ENCODE assay signal across 8 mouse cellular contexts in genomic region chr11:87404111-87404853, GRCm38 (mm10). TPM values are rescaled to one million over a fixed set of nuclear protein-coding genes. Genes with fewer than 3 reads are reported as not detected.
DNase-seq lines count a peak whose midpoint lies in the region; ATAC-seq and TF ChIP-seq lines count a peak whose summit lies in the region.

No protein-coding gene starts in this region.

- no peaks in the 10 kb centered on the region for H3K36me3 ChIP-seq in hindbrain, postnatal 0 days (ENCODE audit: insufficient read depth, low read length)

- H3K9ac ChIP-seq in hindbrain, postnatal 0 days (replicated peaks; ENCODE audit: low read length), result peak overlapping the region; percentile 73

- H3K4me2 ChIP-seq in hindbrain, postnatal 0 days (ENCODE audit: low read depth, low read length), result peak overlapping the region; percentile 63

- 2% methylated on average over 58 of the region's 58 CpGs for WGBS in hindbrain, postnatal 0 days

- peak overlapping the region; percentile 69 for H3K4me3 ChIP-seq in hindbrain, postnatal 0 days (ENCODE audit: low read length)
- H3K4me3 ChIP-seq in left cerebral cortex, adult 2 months, result peak overlapping the region; percentile 65

- no peaks in the 10 kb centered on the region for H3K9me3 ChIP-seq in hindbrain, postnatal 0 days (ENCODE audit: low read length)

- TF ChIP-seq CTCF in hindbrain, postnatal 0 days (IDR thresholded peaks at IDR 0.05; ENCODE audit: low read depth), result peak; percentile 32
- TF ChIP-seq CTCF in left cerebral cortex, adult 2 months (IDR thresholded peaks at IDR 0.05), result no peak; the same call in 1 of the 2 replicates

- DNase-seq in T-cell, adult 2 months (ENCODE audit: low spot score), result peak; percentile 99
- DNase-seq in cerebellum, postnatal 36 days, result peak; percentile 95 to 98
- peak; percentile 95 for DNase-seq in gastrocnemius, adult 18-20 months (ENCODE audit: low spot score)
- peak; percentile 98 for DNase-seq in hindbrain, postnatal 0 days (ENCODE audit: low spot score)
- DNase-seq in left cerebral cortex, adult 2 months (ENCODE audit: extremely low spot score in 1 of 2, low spot score in 2 of 2), result peak; percentile 95 to 98
- DNase-seq in right cerebral cortex, adult 2 months (ENCODE audit: low spot score in 2 of 2), result peak; percentile 93 to 96
- DNase-seq in urinary bladder, postnatal 14 days (ENCODE audit: low spot score), result peak; percentile 96

- H3K27me3 ChIP-seq in hindbrain, postnatal 0 days (ENCODE audit: insufficient read depth, low read length), result no peaks in the 10 kb centered on the region

- H3K4me1 ChIP-seq in hindbrain, postnatal 0 days (ENCODE audit: insufficient read depth, low read length), result no peaks in the 10 kb centered on the region

- intact Hi-C loops in left cerebral cortex, adult 2 months (cut with DNase I), result no loop called here

- H3K27ac ChIP-seq in hindbrain, postnatal 0 days, result peak overlapping the region; percentile 88
- H3K27ac ChIP-seq in left cerebral cortex, adult 2 months, result peak overlapping the region; percentile 96

- ATAC-seq in hindbrain, postnatal 0 days, result peak; percentile 99
- peak; percentile 99 for ATAC-seq in megakaryocyte, adult 5-6 weeks (ENCODE audit: poor library complexity, severe bottlenecking)

RNA-seq across cellular contexts. Expression of gene Rad51c, which starts 0.5 kb away (rescaled TPM):
- under 1 TPM; 0.17 to 0.18 TPM for total RNA-seq in gastrocnemius, adult 18-20 months (2021)
- 3.5 and 3.7 TPM in 2 replicates for total RNA-seq in hindbrain, postnatal 0 days (2014; rRNA removed)
- polyA plus RNA-seq in hindbrain, postnatal 0 days (2015; fragmentation: Nextera tagmentation; extraction: Ambion mirVana), result 2.0 and 4.2 TPM in 2 replicates
- 1 to 10 TPM; 3.1 to 4.4 TPM for total RNA-seq in left cerebral cortex, adult 2 months (2021)
- 4.6 and 4.8 TPM in 2 replicates for total RNA-seq in megakaryocyte, adult 5-6 weeks (2015)
- total RNA-seq in megakaryocyte, adult 5-6 weeks (2017), result 5.2 and 5.7 TPM in 2 replicates

RNA-seq across cellular contexts. Expression of gene Tex14, which starts 0.6 kb away (rescaled TPM):
- total RNA-seq in gastrocnemius, adult 18-20 months (2021), result under 1 TPM; 0.14 TPM
- 0.47 and 0.73 TPM in 2 replicates for total RNA-seq in hindbrain, postnatal 0 days (2014; rRNA removed)
- 2.6 and 3.4 TPM in 2 replicates for polyA plus RNA-seq in hindbrain, postnatal 0 days (2015; fragmentation: Nextera tagmentation; extraction: Ambion mirVana)
- total RNA-seq in left cerebral cortex, adult 2 months (2021), result under 1 TPM; 0.09 to 0.16 TPM
- 0.13 and 0.43 TPM in 2 replicates for total RNA-seq in megakaryocyte, adult 5-6 weeks (2015)
- total RNA-seq in megakaryocyte, adult 5-6 weeks (2017), result 0.15 and 1.1 TPM in 2 replicates

RNA-seq across cellular contexts. Expression of gene Ppm1e, which starts 45.5 kb away (rescaled TPM):
- total RNA-seq in gastrocnemius, adult 18-20 months (2021), result under 1 TPM; 0.46 to 0.97 TPM
- 60.1 and 65.9 TPM in 2 replicates for total RNA-seq in hindbrain, postnatal 0 days (2014; rRNA removed)
- 17.1 and 18.6 TPM in 2 replicates for polyA plus RNA-seq in hindbrain, postnatal 0 days (2015; fragmentation: Nextera tagmentation; extraction: Ambion mirVana)
- 100 to 1,000 TPM; 140 to 152 TPM for total RNA-seq in left cerebral cortex, adult 2 months (2021)
- total RNA-seq in megakaryocyte, adult 5-6 weeks (2015), result 0.76 and 0.91 TPM in 2 replicates
- 0.57 and 0.81 TPM in 2 replicates for total RNA-seq in megakaryocyte, adult 5-6 weeks (2017)

Comparison
In these comparisons a context has a peak if more than half of its experiments do, and no peak if none do; other contexts are left out.
1. Peak in every context shown above with its lines: DNase-seq, ATAC-seq, H3K4me3 ChIP-seq and H3K27ac ChIP-seq.
2. RNA of gene Ppm1e, which starts 45.5 kb away (total RNA-seq): 140 to 152 TPM in left cerebral cortex, adult 2 months and 60.1 to 65.9 TPM in hindbrain, postnatal 0 days; 0.46 to 0.97 TPM in gastrocnemius, adult 18-20 months and 0.57 to 0.91 TPM in megakaryocyte, adult 5-6 weeks; every median in the first group is over 10 times any median in the second.